8 mouse cellular contexts compared by ENCODE assay signal in genomic region chr3:88139243-88140177, GRCm38 (mm10). TPM values are rescaled to one million over a fixed set of nuclear protein-coding genes. Genes with fewer than 3 reads are reported as not detected.
DNase-seq lines count a peak whose midpoint lies in the region; ATAC-seq lines count a peak whose summit lies in the region.

No protein-coding gene starts in this region.

- H3K4me3 ChIP-seq in heart, embryonic 15.5 days, result peak overlapping the region; percentile 96
- H3K4me3 ChIP-seq in limb, embryonic 13.5 days, result peak overlapping the region; percentile 59
- H3K4me3 ChIP-seq in neural tube, embryonic 13.5 days, result peak overlapping the region; percentile 55

- H3K4me1 ChIP-seq in heart, embryonic 15.5 days (replicated peaks), result peaks cover 55% of the 10 kb centered on the region
- peaks cover 52% of the 10 kb centered on the region for H3K4me1 ChIP-seq in limb, embryonic 13.5 days
- H3K4me1 ChIP-seq in neural tube, embryonic 13.5 days (replicated peaks), result peaks cover 58% of the 10 kb centered on the region

- no peaks in the 10 kb centered on the region for H3K27me3 ChIP-seq in heart, embryonic 15.5 days
- no peaks in the 10 kb centered on the region for H3K27me3 ChIP-seq in limb, embryonic 13.5 days
- H3K27me3 ChIP-seq in neural tube, embryonic 13.5 days, result peaks cover 17% of the 10 kb centered on the region

- peak overlapping the region; percentile 88 for H3K4me2 ChIP-seq in heart, embryonic 15.5 days
- peak overlapping the region; percentile 98 for H3K4me2 ChIP-seq in limb, embryonic 13.5 days (replicated peaks)
- H3K4me2 ChIP-seq in neural tube, embryonic 13.5 days, result peak overlapping the region; percentile 97

- H3K9me3 ChIP-seq in heart, embryonic 15.5 days (replicated peaks), result no peaks in the 10 kb centered on the region
- no peaks in the 10 kb centered on the region for H3K9me3 ChIP-seq in limb, embryonic 13.5 days
- H3K9me3 ChIP-seq in neural tube, embryonic 13.5 days, result no peaks in the 10 kb centered on the region

- WGBS in heart, embryonic 15.5 days, result 16% methylated on average over 25 of the region's 25 CpGs
- WGBS in limb, embryonic 13.5 days, result 16% methylated on average over 25 of the region's 25 CpGs
- WGBS in neural tube, embryonic 13.5 days, result 17% methylated on average over 25 of the region's 25 CpGs

- DNase-seq in right cerebral cortex, postnatal 14 days, result peak; percentile 34
- no peak for DNase-seq in right cerebral cortex, postnatal 4 days
- peak; percentile 92 for DNase-seq in cerebellum, adult 9-10 months
- no peak for DNase-seq in embryo, embryonic 9.5 days (ENCODE audit: extremely low spot score)
- DNase-seq in urinary bladder, postnatal 25 days (ENCODE audit: low spot score), result no peak

- no peaks in the 10 kb centered on the region for H3K36me3 ChIP-seq in heart, embryonic 15.5 days
- no peaks in the 10 kb centered on the region for H3K36me3 ChIP-seq in limb, embryonic 13.5 days
- H3K36me3 ChIP-seq in neural tube, embryonic 13.5 days, result no peaks in the 10 kb centered on the region

- peak overlapping the region; percentile 100 for H3K27ac ChIP-seq in heart, embryonic 15.5 days
- peak overlapping the region; percentile 99 for H3K27ac ChIP-seq in limb, embryonic 13.5 days
- peak overlapping the region; percentile 99 for H3K27ac ChIP-seq in neural tube, embryonic 13.5 days (replicated peaks)

- peak overlapping the region; percentile 73 for H3K9ac ChIP-seq in heart, embryonic 15.5 days
- peak overlapping the region; percentile 75 for H3K9ac ChIP-seq in limb, embryonic 13.5 days
- H3K9ac ChIP-seq in neural tube, embryonic 13.5 days, result peak overlapping the region; percentile 72

- no peak for ATAC-seq in heart, embryonic 15.5 days (replicated peaks; ENCODE audit: insufficient number of reproducible peaks, insufficient read depth, low FRiP score, low read depth)
- no peak for ATAC-seq in limb, embryonic 13.5 days (ENCODE audit: low FRiP score, low read depth)
- ATAC-seq in neural tube, embryonic 13.5 days (ENCODE audit: low read depth), result no peak

RNA-seq across cellular contexts. Expression of gene Mef2d, which starts 2.7 kb away (rescaled TPM):
- polyA plus RNA-seq in heart, embryonic 15.5 days (2015; fragmentation: Nextera tagmentation; extraction: Ambion mirVana), result 35.4 and 43.2 TPM in 2 replicates
- 16.4 and 19.7 TPM in 2 replicates for polyA plus RNA-seq in limb, embryonic 13.5 days (2015; fragmentation: Nextera tagmentation; extraction: Ambion mirVana)
- polyA plus RNA-seq in neural tube, embryonic 13.5 days (2015; fragmentation: Nextera tagmentation; extraction: Ambion mirVana), result 15.9 and 19.4 TPM in 2 replicates

RNA-seq across cellular contexts. Expression of gene Iqgap3, which starts 57.7 kb away (rescaled TPM):
- 21.1 and 25.1 TPM in 2 replicates for polyA plus RNA-seq in heart, embryonic 15.5 days (2015; fragmentation: Nextera tagmentation; extraction: Ambion mirVana)
- polyA plus RNA-seq in limb, embryonic 13.5 days (2015; fragmentation: Nextera tagmentation; extraction: Ambion mirVana), result 19.5 and 20.6 TPM in 2 replicates
- 3.0 and 3.8 TPM in 2 replicates for polyA plus RNA-seq in neural tube, embryonic 13.5 days (2015; fragmentation: Nextera tagmentation; extraction: Ambion mirVana)

Comparison
In these comparisons a context has a peak if more than half of its experiments do, and no peak if none do; other contexts are left out.
1. DNase-seq: peak in right cerebral cortex, postnatal 14 days (single experiment) and cerebellum, adult 9-10 months (single experiment); none in right cerebral cortex, postnatal 4 days (single experiment), embryo, embryonic 9.5 days (single experiment) and urinary bladder, postnatal 25 days (single experiment).
2. Peak in every context shown above with its lines, with median percentiles within 50 percentile points of each other: H3K27ac ChIP-seq, H3K4me2 ChIP-seq, H3K4me3 ChIP-seq and H3K9ac ChIP-seq.